Mouse (Mus musculus) CH12.LX (cell line): ENCODE results near the gene Rap1gds1. TPM values are rescaled to one million over a fixed set of nuclear protein-coding genes. Genes with fewer than 3 reads are reported as not detected.

Source experiments
- DNase-seq: peaks from one replicate; pipeline ENCODE4 v3.0.0-alpha.2; 2013; ENCODE audit errors: extremely low read depth
- H3K27ac ChIP-seq: 2 replicates; pipeline ENCODE4 v1.5.1; 2012; ENCODE audit warnings: low read depth, mild to moderate bottlenecking, control low read depth, moderate library complexity; ENCODE audit not compliant: insufficient read depth
- H3K27me3 ChIP-seq: replicated peaks from 2 replicates; pipeline ENCODE3; 2012; ENCODE audit warnings: inconsistent platforms
- H3K36me3 ChIP-seq, 2 experiments: replicated peaks in 1 of 2; 2 replicates each; pipeline versions ENCODE3 to v1.6.1; 2012; ENCODE audit warnings: inconsistent platforms in 1 of 2, low read length in 1 of 2, mild to moderate bottlenecking in 1 of 2, mixed read lengths in 1 of 2, moderate library complexity in 1 of 2; ENCODE audit not compliant: control insufficient read depth in 1 of 2, insufficient read depth in 1 of 2
- H3K4me1 ChIP-seq, 2 experiments: 2 replicates each; pipeline ENCODE4 v1.6.1; 2012; ENCODE audit warnings: inconsistent platforms in 1 of 2, moderate library complexity in 1 of 2; ENCODE audit not compliant: insufficient read depth in 2 of 2, control insufficient read depth in 1 of 2
- H3K4me2 ChIP-seq: 2 replicates; pipeline ENCODE4 v1.6.1; 2012; ENCODE audit warnings: low read depth, mild to moderate bottlenecking, control low read depth; ENCODE audit not compliant: poor library complexity, insufficient read depth, severe bottlenecking
- H3K4me3 ChIP-seq, 3 experiments: fragments of 150-350 bp in 1 of 3; sonication (generic) in 1 of 3; replicated peaks in 1 of 3; 2 replicates each; pipeline versions ENCODE3 to v1.5.1; 2011 to 2012; ENCODE audit warnings: low read depth in 2 of 3, low read length in 2 of 3, mild to moderate bottlenecking in 2 of 3, moderate library complexity in 2 of 3, control low read depth in 1 of 3, improper control_type of control experiment in 1 of 3, inconsistent platforms in 1 of 3, mixed read lengths in 1 of 3; ENCODE audit not compliant: poor library complexity in 1 of 3
- H3K79me2 ChIP-seq: replicated peaks from 2 replicates; pipeline ENCODE4 v1.6.1; 2012; ENCODE audit warnings: mild to moderate bottlenecking, moderate library complexity; ENCODE audit not compliant: control insufficient read depth, poor library complexity, insufficient read depth, severe bottlenecking; ENCODE audit errors: extremely low read depth
- H3K9ac ChIP-seq: 2 replicates; pipeline ENCODE4 v1.6.1; 2012; ENCODE audit warnings: low read depth, mild to moderate bottlenecking, control low read depth, moderate library complexity; ENCODE audit not compliant: insufficient read depth
- H3K9me3 ChIP-seq: replicated peaks from 2 replicates; pipeline ENCODE3; 2012; ENCODE audit warnings: low read length, inconsistent platforms, mixed read lengths
- BHLHE40 ChIP-seq: IDR thresholded peaks from 2 replicates; pipeline ENCODE4 v1.6.1; 2011; ENCODE audit warnings: mild to moderate bottlenecking, low read depth, low read length, improper control_type of control experiment
- CHD1 ChIP-seq: IDR thresholded peaks from 2 replicates; pipeline ENCODE4 v1.6.1; 2012; ENCODE audit warnings: low read depth, low read length, improper control_type of control experiment, inconsistent platforms
- CHD2 ChIP-seq: IDR thresholded peaks from 2 replicates; pipeline ENCODE4 v1.6.1; 2011; ENCODE audit warnings: low read length, improper control_type of control experiment
- CTCF ChIP-seq, 2 experiments: IDR thresholded peaks in 1 of 2; conservative IDR thresholded peaks in 1 of 2; 2 replicates each; pipeline ENCODE4 v1.5.1; 2011 to 2012; ENCODE audit warnings: low read depth in 2 of 2, low read length in 2 of 2, improper control_type of control experiment in 1 of 2, inconsistent platforms in 1 of 2, mild to moderate bottlenecking in 1 of 2, moderate library complexity in 1 of 2
- EP300 ChIP-seq: IDR thresholded peaks from 2 replicates; pipeline ENCODE4 v1.6.1; 2011; ENCODE audit warnings: low read length, improper control_type of control experiment
- ETS1 ChIP-seq: conservative IDR thresholded peaks from 2 replicates; pipeline ENCODE4 v1.6.1; 2012; ENCODE audit warnings: low read depth, mild to moderate bottlenecking, inconsistent platforms, low read length, improper control_type of control experiment, moderate library complexity
- HCFC1 ChIP-seq: IDR thresholded peaks from 2 replicates; pipeline ENCODE4 v1.6.1; 2012; ENCODE audit warnings: low read depth, mild to moderate bottlenecking, inconsistent platforms, low read length, improper control_type of control experiment
- IRF4 ChIP-seq: IDR thresholded peaks from 2 replicates; pipeline ENCODE4 v1.6.1; 2014; ENCODE audit warnings: low read depth, mild to moderate bottlenecking, inconsistent platforms, low read length, improper control_type of control experiment
- KAT2A ChIP-seq: IDR thresholded peaks from 2 replicates; pipeline ENCODE4 v1.6.1; 2012; ENCODE audit warnings: low read length, improper control_type of control experiment, inconsistent platforms; ENCODE audit not compliant: insufficient replicate concordance
- MAFK ChIP-seq: IDR thresholded peaks from 2 replicates; pipeline ENCODE4 v1.6.1; 2011; ENCODE audit warnings: low read length, improper control_type of control experiment; ENCODE audit not compliant: insufficient replicate concordance
- MAX ChIP-seq: IDR thresholded peaks from 2 replicates; pipeline ENCODE4 v1.6.1; 2011; ENCODE audit warnings: low read length, improper control_type of control experiment
- MAZ ChIP-seq: IDR thresholded peaks from 2 replicates; pipeline ENCODE4 v1.6.1; 2012; ENCODE audit warnings: low read depth, mild to moderate bottlenecking, inconsistent platforms, low read length, improper control_type of control experiment, moderate library complexity
- MEF2A ChIP-seq: IDR thresholded peaks from 2 replicates; pipeline ENCODE4 v1.6.1; 2014; ENCODE audit warnings: low read depth, mild to moderate bottlenecking, inconsistent platforms, low read length, improper control_type of control experiment, borderline replicate concordance
- MXI1 ChIP-seq: IDR thresholded peaks from 2 replicates; pipeline ENCODE4 v1.6.1; 2011; ENCODE audit warnings: mild to moderate bottlenecking, low read depth, low read length, improper control_type of control experiment
- NRF1 ChIP-seq: IDR thresholded peaks from 2 replicates; pipeline ENCODE4 v1.6.1; 2014; ENCODE audit warnings: low read depth, mild to moderate bottlenecking, inconsistent platforms, low read length, improper control_type of control experiment, moderate library complexity
- PAX5 ChIP-seq: IDR thresholded peaks from 2 replicates; pipeline ENCODE4 v1.6.1; 2012; ENCODE audit warnings: low read length, inconsistent platforms, mixed read lengths
- POLR2A ChIP-seq: IDR thresholded peaks from 2 replicates; pipeline ENCODE4 v1.6.1; 2011; ENCODE audit warnings: low read depth, mild to moderate bottlenecking, improper control_type of control experiment, low read length
- RAD21 ChIP-seq: IDR thresholded peaks from 2 replicates; pipeline ENCODE4 v1.6.1; 2011; ENCODE audit warnings: low read depth, mild to moderate bottlenecking, low read length, improper control_type of control experiment, moderate library complexity
- RCOR1 ChIP-seq: conservative IDR thresholded peaks from 2 replicates; pipeline ENCODE4 v1.6.1; 2012; ENCODE audit warnings: low read depth, mild to moderate bottlenecking, inconsistent platforms, low read length, improper control_type of control experiment
- SMC3 ChIP-seq: IDR thresholded peaks from 2 replicates; pipeline ENCODE4 v1.6.1; 2011; ENCODE audit warnings: low read depth, low read length, improper control_type of control experiment
- TBP ChIP-seq: conservative IDR thresholded peaks from 2 replicates; pipeline ENCODE4 v1.6.1; 2011; ENCODE audit warnings: low read depth, low read length, improper control_type of control experiment
- TCF12 ChIP-seq: IDR thresholded peaks from 2 replicates; pipeline ENCODE4 v1.6.1; 2014; ENCODE audit warnings: low read depth, mild to moderate bottlenecking, inconsistent platforms, low read length, improper control_type of control experiment
- UBTF ChIP-seq: IDR thresholded peaks from 2 replicates; pipeline ENCODE4 v1.6.1; 2012; ENCODE audit warnings: low read depth, mild to moderate bottlenecking, inconsistent platforms, low read length, improper control_type of control experiment, moderate library complexity
- USF1 ChIP-seq: IDR thresholded peaks from 2 replicates; pipeline ENCODE4 v1.6.1; 2014; ENCODE audit warnings: low read depth, mild to moderate bottlenecking, inconsistent platforms, low read length, improper control_type of control experiment
- USF2 ChIP-seq: conservative IDR thresholded peaks from 2 replicates; pipeline ENCODE4 v1.6.1; 2011; ENCODE audit warnings: low read depth, low read length, improper control_type of control experiment
- ZKSCAN1 ChIP-seq: IDR thresholded peaks from 2 replicates; pipeline ENCODE4 v1.6.1; 2012; ENCODE audit warnings: low read depth, inconsistent platforms, low read length, improper control_type of control experiment, borderline replicate concordance
- ZNF384 ChIP-seq: IDR thresholded peaks from 2 replicates; pipeline ENCODE4 v1.6.1; 2012; ENCODE audit warnings: low read depth, low read length, improper control_type of control experiment, inconsistent platforms
- dilution Hi-C: fragments of 300-500 bp; cut with MboI; formaldehyde crosslinking; loops from 2 replicates; pipeline ENCODE4 v1.14.3; 2020; ENCODE audit warnings: low sequenced_read_pairs; ENCODE audit not compliant: extremely low pct_unique_long_range_greater_than_20kb, extremely low pct_ligation_motif_present
- in situ Hi-C: fragments of 300-500 bp; cut with MboI; formaldehyde crosslinking; loops from 3 replicates; pipeline ENCODE4 v1.14.3; 2019; ENCODE audit warnings: low sequenced_read_pairs, low pct_ligation_motif_present, low pct_unique_long_range_greater_than_20kb, mixed read lengths
- polyA plus RNA-seq: library from polyadenylated mRNA; unstranded; fragments of >175 nt; gene quantifications from 2 replicates; pipeline ENCODE4 v1.2.1, GENCODE M21; 2012; ENCODE audit warnings: low read depth; ENCODE audit not compliant: insufficient read length
- total RNA-seq, 2 experiments: library from RNA; depleted of rRNA; stranded (reverse); fragments of 300-350 nt in 1 of 2; fragments of >200 nt in 1 of 2; gene quantifications; 2 replicates each; pipeline ENCODE4 v1.2.3; 2012 to 2014

The Rap1gds1 gene
- total and polyA plus RNA-seq, 3 experiments: 24.4 to 36.7 (median 26.3) TPM

DNA sequence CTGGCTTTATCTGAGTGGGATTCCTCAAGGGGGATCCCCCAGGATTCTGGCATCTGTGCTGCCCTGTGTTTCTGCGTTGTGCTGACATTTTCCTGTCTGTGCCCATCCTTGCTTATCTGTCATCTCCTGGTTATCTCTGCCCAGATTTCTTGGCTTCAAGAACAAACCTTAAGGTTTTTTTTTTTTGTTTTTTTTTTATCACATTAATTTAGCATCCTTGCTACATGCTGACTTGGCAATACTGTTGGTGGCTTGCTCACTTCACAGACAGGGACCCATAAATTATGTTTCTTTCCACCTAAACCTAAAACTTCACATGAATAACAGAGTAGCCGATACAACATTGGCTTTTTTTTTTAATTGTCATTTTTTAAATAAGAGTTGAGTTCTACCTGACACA, 36.9 kb upstream of the Rap1gds1 start:
- H3K27ac ChIP-seq: no peak overlapping the region
- no peaks in the 10 kb centered on the region for H3K36me3 ChIP-seq
- H3K4me2 ChIP-seq: peak overlapping the region; percentile 22; the same call in 1 of the 2 replicates
- peaks cover 7 to 37% of the 10 kb centered on the region in 2 experiments; a peak in 3 of 4 replicates for H3K4me1 ChIP-seq
- H3K79me2 ChIP-seq: no peaks in the 10 kb centered on the region
- H3K9ac ChIP-seq: no peak overlapping the region
- no peaks in the 10 kb centered on the region for H3K9me3 ChIP-seq
- no peak overlapping the region for H3K4me3 ChIP-seq
- TF ChIP-seq UBTF (no peak), KAT2A (no peak), CHD1 (no peak), ETS1 (no peak), USF1 (no peak), BHLHE40 (no peak), RCOR1 (no peak), USF2 (no peak), CHD2 (no peak), MEF2A (0 out of 2 replicates have a peak, but pooled peaks have one; percentile 24), NRF1 (no peak), ZKSCAN1 (no peak), MAFK (peak; percentile 95), SMC3 (no peak), MAX (no peak), EP300 (no peak), TBP (no peak), ZNF384 (peak; percentile 60), RAD21 (no peak), MXI1 (no peak), HCFC1 (no peak), IRF4 (no peak)
- dilution Hi-C loops: no loop called here
- in situ Hi-C loops: no loop called here
- H3K27me3 ChIP-seq: no peaks in the 10 kb centered on the region
- DNase-seq: peak; percentile 33

DNA sequence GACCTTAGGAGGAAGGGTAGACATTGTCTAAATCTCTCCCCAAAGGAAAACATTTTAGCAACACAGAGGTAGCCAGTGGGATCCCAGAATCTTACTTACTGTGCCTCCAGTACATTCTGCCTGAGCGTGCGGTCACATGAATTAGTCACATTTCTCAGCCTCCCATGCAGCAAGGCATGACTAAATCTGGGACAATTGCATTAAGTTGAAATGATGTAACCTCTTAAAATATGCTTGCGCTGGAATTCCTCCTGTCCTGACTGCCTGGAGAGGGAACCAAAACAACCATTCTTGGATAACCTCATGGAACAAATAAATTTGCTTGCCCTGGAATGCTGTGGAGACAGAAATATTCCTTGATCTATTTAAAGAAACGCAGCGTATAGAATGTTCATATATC, 33.2 kb upstream of the Rap1gds1 start:
- peaks cover 9 to 34% of the 10 kb centered on the region in 2 experiments; a peak in 3 of 4 replicates for H3K4me1 ChIP-seq
- no peaks in the 10 kb centered on the region for H3K27me3 ChIP-seq
- no peak overlapping the region for H3K27ac ChIP-seq
- in situ Hi-C loops: no loop called here
- no peaks in the 10 kb centered on the region for H3K36me3 ChIP-seq
- DNase-seq: no peak
- H3K9ac ChIP-seq: no peak overlapping the region
- TF ChIP-seq PAX5: no peak
- TF ChIP-seq HCFC1: no peak
- no peak for TF ChIP-seq CTCF (conservative IDR thresholded peaks at IDR 0.05 in 1 of 2, IDR thresholded peaks at IDR 0.05 in 1 of 2; ENCODE audit: low read depth in 2 of 2, low read length in 2 of 2)
- no peak for TF ChIP-seq POLR2A
- TF ChIP-seq MAZ: no peak
- no peak for TF ChIP-seq TCF12
- no peak for TF ChIP-seq BHLHE40
- no peak for TF ChIP-seq USF1
- no peak for TF ChIP-seq RCOR1
- dilution Hi-C loops: no loop called here
- H3K4me2 ChIP-seq: no peak overlapping the region
- H3K79me2 ChIP-seq: no peaks in the 10 kb centered on the region
- H3K4me3 ChIP-seq: no peak overlapping the region
- no peaks in the 10 kb centered on the region for H3K9me3 ChIP-seq
